Mouse (Mus musculus) liver, embryonic 15.5 days (tissue): ENCODE data around the gene Ier5. TPM values are rescaled to one million over a fixed set of nuclear protein-coding genes. Genes with fewer than 3 reads are reported as not detected.
A peak's percentile ranks its signal among the peaks of the same experiment; 100 is the strongest.

ENCODE experiments used
- ATAC-seq: fragments of 200-750 bp; cut with Nextera tagmentation; 2 replicates; pipeline ENCODE4 v1.8.0; 2017; ENCODE audit warnings: moderate number of reproducible peaks, mild to moderate bottlenecking, moderate library complexity; ENCODE audit not compliant: insufficient read depth
- H3K27ac ChIP-seq: fragments of 300-500 bp; sonication (generic); replicated peaks from 2 replicates; pipeline ENCODE4 v1.5.1; 2015; ENCODE audit warnings: mild to moderate bottlenecking, inconsistent platforms
- H3K27me3 ChIP-seq: fragments of 300-500 bp; sonication (generic); 2 replicates; pipeline ENCODE4 v1.6.1; 2015; ENCODE audit warnings: mild to moderate bottlenecking, inconsistent platforms
- H3K36me3 ChIP-seq: fragments of 300-500 bp; sonication (generic); replicated peaks from 2 replicates; pipeline ENCODE4 v1.6.1; 2015; ENCODE audit warnings: moderate library complexity, mild to moderate bottlenecking, inconsistent platforms
- H3K4me1 ChIP-seq: fragments of 300-500 bp; sonication (generic); replicated peaks from 2 replicates; pipeline ENCODE4 v1.6.1; 2015; ENCODE audit warnings: inconsistent platforms
- H3K4me2 ChIP-seq: fragments of 300-500 bp; sonication (generic); 2 replicates; pipeline ENCODE4 v1.6.1; 2015; ENCODE audit warnings: moderate library complexity, mild to moderate bottlenecking, inconsistent platforms
- H3K4me3 ChIP-seq: fragments of 300-500 bp; sonication (generic); replicated peaks from 2 replicates; pipeline ENCODE4 v1.5.1; 2015; ENCODE audit warnings: mild to moderate bottlenecking, inconsistent platforms
- H3K9ac ChIP-seq: fragments of 300-500 bp; sonication (generic); 2 replicates; pipeline ENCODE4 v1.6.1; 2015; ENCODE audit warnings: moderate library complexity, mild to moderate bottlenecking, inconsistent platforms
- H3K9me3 ChIP-seq: fragments of 300-500 bp; sonication (generic); replicated peaks from 2 replicates; pipeline ENCODE4 v1.6.1; 2016; ENCODE audit warnings: inconsistent platforms
- WGBS: fragments of 180-500 bp; shearing (Covaris S2); methylation state at CpG from one replicate; pipeline ENCODE4 v1.1.7; 2015; ENCODE audit warnings: mixed read lengths; ENCODE audit not compliant: insufficient replicate concordance; 5-methylcytosine and 5-hydroxymethylcytosine counted together
- polyA plus RNA-seq: library from polyadenylated mRNA; unstranded; fragments of >200 nt; fragmentation: Nextera tagmentation; extraction: Ambion mirVana; gene quantifications from 2 replicates; pipeline ENCODE4 v1.2.1, GENCODE M21; 2015

Gene Ier5
- polyA plus RNA-seq, 1 experiment from 2014 or later = 2.5 TPM

DNA sequence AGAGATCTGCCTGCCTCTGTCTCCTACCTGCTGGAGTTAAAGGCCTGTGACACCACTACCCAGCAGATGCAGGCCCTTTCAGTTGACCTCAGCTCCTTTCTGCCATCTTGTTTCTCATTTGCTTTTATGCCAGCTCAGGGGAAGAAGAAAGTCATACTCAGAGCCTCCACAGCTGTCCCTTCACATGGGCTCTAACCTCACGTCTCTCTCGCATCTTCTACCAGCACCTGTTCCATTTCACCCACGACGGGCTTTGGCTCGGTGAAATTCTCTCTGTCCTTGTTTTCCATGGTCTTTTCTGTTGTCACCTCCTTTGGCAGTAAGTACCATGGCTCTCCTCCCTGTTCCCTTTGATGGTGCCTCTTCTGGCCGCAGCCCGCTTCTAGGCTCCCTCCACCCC lies 9.1 kb downstream of the Ier5 start:
- H3K27ac ChIP-seq = no peak overlapping the region
- peaks cover 45% of the 10 kb centered on the region for H3K4me1 ChIP-seq
- peaks cover 20% of the 10 kb centered on the region; the same call in 1 of the 2 replicates for H3K27me3 ChIP-seq
- WGBS = 85% methylated on average over 7 of the region's 7 CpGs
- H3K4me3 ChIP-seq = no peak overlapping the region
- no peak overlapping the region for H3K4me2 ChIP-seq
- no peaks in the 10 kb centered on the region for H3K9me3 ChIP-seq
- no peak overlapping the region for H3K9ac ChIP-seq
- no peak for ATAC-seq
- H3K36me3 ChIP-seq = peaks cover 4% of the 10 kb centered on the region; the same call in 1 of the 2 replicates

- Histone ChIP-seq H3K4me3 (no peak overlapping the region), H3K36me3 (no peaks in the 10 kb centered on the region), H3K9ac (no peak overlapping the region), H3K27me3 (peaks cover 31% of the 10 kb centered on the region), H3K27ac (no peak overlapping the region), H3K9me3 (no peaks in the 10 kb centered on the region), H3K4me1 (peaks cover 52% of the 10 kb centered on the region), H3K4me2 (no peak overlapping the region)
- no peak for ATAC-seq
- 47% methylated on average over 16 of the region's 16 CpGs for WGBS
Observed at GRCm38 (mm10) chr1:155088847-155089603, 10.4 kb downstream of the Ier5 start.

DNA sequence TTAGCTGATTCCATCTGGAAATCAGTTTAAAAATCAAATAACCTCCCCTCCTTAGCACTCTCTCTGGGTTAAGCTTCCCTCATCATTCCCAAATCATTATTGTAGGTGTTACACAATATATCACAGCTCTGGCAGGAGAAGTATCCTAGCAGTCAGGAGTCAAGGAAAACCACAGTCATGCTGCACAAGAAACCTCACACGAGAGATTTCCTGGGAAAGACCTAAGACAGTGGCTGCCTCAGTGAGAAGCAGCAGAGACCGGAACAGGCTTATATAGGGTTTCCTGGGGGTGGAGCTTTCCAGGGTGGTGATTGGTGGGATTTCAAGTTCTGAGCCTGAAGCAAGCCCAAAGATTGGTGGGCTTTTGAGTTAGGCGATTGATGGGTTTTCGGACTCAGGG lies 11.4 kb downstream of the Ier5 start:
- Histone ChIP-seq H3K4me3 (no peak overlapping the region), H3K27me3 (peaks cover 41% of the 10 kb centered on the region), H3K9ac (no peak overlapping the region), H3K4me1 (peaks cover 58% of the 10 kb centered on the region), H3K9me3 (no peaks in the 10 kb centered on the region), H3K36me3 (no peaks in the 10 kb centered on the region), H3K27ac (no peak overlapping the region), H3K4me2 (no peak overlapping the region)
- no peak for ATAC-seq
- 68% methylated on average over 4 of the region's 4 CpGs for WGBS

DNA sequence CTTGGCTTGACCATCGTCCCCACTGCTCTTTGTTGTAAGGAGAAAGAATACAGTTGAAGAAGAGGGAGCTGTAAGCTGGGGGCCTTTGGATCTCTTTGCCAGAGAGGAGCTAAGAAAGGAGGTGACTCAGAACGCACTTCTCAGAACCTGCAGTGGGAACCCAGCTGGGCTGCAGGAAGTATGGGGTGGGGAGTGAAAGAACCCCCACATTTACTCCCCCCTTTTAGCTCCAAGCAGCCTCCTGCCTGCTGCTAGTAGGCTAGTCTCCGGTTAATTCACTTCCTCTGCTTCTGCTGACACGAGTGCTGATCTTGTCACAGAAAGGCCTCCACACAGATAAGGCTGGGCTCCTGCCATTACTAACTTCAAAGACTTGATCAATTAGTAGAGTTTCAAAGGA lies 12.5 kb downstream of the Ier5 start:
- H3K4me2 ChIP-seq = no peak overlapping the region
- WGBS = 8% methylated on average over 4 of the region's 4 CpGs
- no peak for ATAC-seq
- no peak overlapping the region for H3K9ac ChIP-seq
- no peak overlapping the region for H3K4me3 ChIP-seq
- H3K36me3 ChIP-seq = no peaks in the 10 kb centered on the region
- H3K4me1 ChIP-seq = peaks cover 53% of the 10 kb centered on the region
- H3K9me3 ChIP-seq = no peaks in the 10 kb centered on the region
- H3K27ac ChIP-seq = no peak overlapping the region
- H3K27me3 ChIP-seq = peaks cover 53% of the 10 kb centered on the region

- Histone ChIP-seq H3K9me3 (no peaks in the 10 kb centered on the region), H3K27ac (no peak overlapping the region), H3K4me1 (peaks cover 49% of the 10 kb centered on the region), H3K36me3 (no peaks in the 10 kb centered on the region), H3K4me2 (no peak overlapping the region), H3K27me3 (peaks cover 57% of the 10 kb centered on the region), H3K4me3 (no peak overlapping the region), H3K9ac (no peak overlapping the region)
- no peak for ATAC-seq
- WGBS = 29% methylated on average over 7 of the region's 7 CpGs
Observed at GRCm38 (mm10) chr1:155086416-155086815, 13.0 kb downstream of the Ier5 start.

DNA sequence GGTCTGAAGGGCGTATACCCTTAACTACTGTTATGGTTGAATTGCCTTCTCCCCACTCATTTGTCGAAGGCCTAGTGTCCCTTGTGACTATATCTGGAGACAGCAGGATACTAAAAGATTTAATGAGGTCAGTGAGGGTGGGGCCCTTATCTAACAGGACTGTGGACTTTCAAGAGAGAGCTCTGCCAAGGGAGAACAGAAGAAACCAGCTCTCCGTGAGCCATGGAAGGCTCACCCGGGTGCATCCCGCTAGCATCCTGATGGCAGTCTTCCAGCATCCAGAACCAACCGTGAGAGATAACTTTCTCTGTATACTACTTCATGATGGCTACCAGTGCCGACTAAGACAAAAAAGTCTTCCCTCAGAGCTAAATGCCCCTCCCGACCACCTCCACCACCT lies 14.6 kb downstream of the Ier5 start:
- Histone ChIP-seq H3K4me1 (peaks cover 47% of the 10 kb centered on the region), H3K36me3 (no peaks in the 10 kb centered on the region), H3K9me3 (no peaks in the 10 kb centered on the region), H3K9ac (no peak overlapping the region), H3K27ac (no peak overlapping the region), H3K27me3 (peaks cover 69% of the 10 kb centered on the region), H3K4me2 (0 out of 2 replicates have a peak overlapping the region, but pooled peaks have one; percentile 85), H3K4me3 (no peak overlapping the region)
- ATAC-seq = no peak
- 30% methylated on average over 8 of the region's 8 CpGs for WGBS

DNA sequence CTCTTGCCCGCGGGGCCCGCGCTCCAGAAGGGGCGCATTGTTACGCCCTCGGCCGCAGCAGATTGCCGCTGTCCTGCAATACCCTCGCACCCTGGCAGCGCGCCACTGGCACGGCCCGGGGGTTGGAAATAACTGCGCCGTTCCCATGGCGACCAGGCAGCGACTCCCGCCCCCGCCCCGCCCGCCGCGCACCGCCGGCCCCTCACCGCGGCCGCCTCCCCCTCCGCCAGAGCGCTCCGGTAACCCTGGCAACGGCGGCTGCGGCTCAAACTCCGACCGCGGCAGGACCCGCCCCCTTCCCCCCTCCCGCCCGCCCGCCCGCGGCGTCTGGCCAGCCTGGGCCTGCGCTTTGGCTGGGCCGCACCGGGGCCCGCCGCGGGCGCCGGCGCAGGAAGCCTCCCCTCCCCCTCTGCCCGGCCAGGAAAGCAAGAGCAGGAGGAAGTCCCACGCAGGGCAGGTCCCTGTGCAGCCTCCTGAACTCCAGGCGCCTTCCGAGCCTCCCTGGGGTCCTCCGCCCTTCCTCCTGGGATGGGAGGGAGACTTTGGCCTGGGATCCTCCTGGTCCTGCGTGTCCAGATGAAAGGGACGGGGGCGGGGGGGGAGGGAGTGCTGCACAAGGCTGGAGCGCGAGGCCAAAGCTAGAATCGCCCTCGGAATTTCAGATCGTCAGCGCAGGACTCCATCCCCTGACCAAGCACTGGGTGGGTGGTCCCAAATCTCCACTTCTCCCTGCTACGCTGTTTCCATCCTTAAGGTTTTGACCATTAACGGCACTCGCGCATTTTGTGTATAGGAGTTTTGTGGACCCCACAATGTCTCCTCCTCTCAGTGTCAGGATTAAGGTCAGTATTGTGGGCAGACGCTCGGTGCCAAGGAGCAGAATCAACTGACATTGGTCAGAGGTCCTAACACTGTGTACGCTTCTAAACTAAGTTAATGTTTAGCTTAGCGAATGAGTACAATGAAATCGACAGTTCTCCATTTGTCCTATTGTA lies 15.9 kb downstream of the Ier5 start:
- Histone ChIP-seq H3K4me2 (peak overlapping the region; percentile 85), H3K27me3 (peaks cover 69% of the 10 kb centered on the region), H3K4me1 (peaks cover 47% of the 10 kb centered on the region), H3K27ac (peak overlapping the region; percentile 79), H3K4me3 (peak overlapping the region; percentile 60), H3K9ac (peak overlapping the region; percentile 54; the same call in 1 of the 2 replicates), H3K36me3 (no peaks in the 10 kb centered on the region), H3K9me3 (no peaks in the 10 kb centered on the region)
- 4% methylated on average over 45 of the region's 77 CpGs for WGBS
- ATAC-seq = peak; percentile 83

DNA sequence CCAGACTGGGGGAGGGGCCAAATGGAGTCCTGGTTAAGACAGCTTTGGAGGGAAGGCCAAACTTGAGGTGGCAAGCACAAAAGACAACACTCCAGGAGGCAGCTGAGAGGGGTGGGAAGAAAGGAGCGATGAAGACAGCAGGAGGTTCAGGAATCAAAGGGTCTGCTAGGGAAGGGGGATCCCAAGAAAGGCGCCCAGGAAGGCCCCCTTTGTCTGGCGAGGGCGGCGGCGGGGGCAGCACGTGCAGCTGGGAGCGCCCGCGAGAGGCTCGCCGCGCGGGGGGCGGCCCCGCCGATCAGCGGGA lies 16.5 kb downstream of the Ier5 start:
- Histone ChIP-seq H3K4me2 (peak overlapping the region; percentile 85), H3K27me3 (peaks cover 65% of the 10 kb centered on the region), H3K4me3 (peak overlapping the region; percentile 60), H3K36me3 (no peaks in the 10 kb centered on the region), H3K9ac (peak overlapping the region; percentile 54; the same call in 1 of the 2 replicates), H3K9me3 (no peaks in the 10 kb centered on the region), H3K27ac (peak overlapping the region; percentile 62), H3K4me1 (peaks cover 47% of the 10 kb centered on the region)
- ATAC-seq = no peak
- WGBS = under 1% methylated on average over 17 of the region's 18 CpGs

DNA sequence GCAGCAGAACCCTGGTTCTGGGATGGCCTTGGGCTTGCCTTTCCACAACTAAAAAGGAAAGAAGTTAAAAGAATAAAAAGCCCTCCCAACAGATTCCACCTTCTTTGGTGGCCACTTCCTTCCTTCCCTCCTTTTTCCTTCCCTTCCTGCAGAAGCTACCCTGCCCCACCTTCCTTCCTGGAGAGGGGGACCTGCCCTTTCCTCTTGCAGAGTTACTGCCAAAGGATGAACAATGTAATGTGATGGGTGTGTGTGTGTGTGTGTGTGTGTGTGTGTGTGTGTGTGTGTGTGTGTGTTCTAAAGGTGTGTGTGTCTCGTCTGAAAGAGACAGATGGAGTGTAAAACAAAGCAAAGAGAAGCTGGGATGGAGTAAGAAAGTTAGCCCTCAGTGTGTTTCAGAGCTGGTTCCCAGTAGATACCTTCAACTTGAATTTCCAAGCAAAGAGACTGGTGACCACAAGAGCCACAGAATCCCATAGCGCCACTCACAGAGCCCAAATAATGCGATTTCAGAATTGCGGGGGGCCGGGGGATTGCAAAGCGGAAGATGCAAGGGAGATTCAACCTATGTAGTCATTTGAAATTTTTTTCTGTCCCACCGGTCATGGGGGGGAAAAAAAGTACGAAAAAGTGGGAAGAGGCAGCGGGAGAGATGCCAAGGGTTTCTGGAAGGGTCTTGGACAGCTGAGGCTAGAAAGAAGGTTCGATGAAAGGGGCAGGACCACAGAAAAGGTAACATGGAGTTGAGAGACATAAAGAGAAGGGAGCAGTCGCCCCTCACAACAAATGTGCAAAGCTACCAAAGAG lies 17.1 kb downstream of the Ier5 start:
- H3K4me1 ChIP-seq = peaks cover 47% of the 10 kb centered on the region
- H3K9me3 ChIP-seq = no peaks in the 10 kb centered on the region
- ATAC-seq = no peak
- 14% methylated on average over 11 of the region's 11 CpGs for WGBS
- H3K4me2 ChIP-seq = peak overlapping the region; percentile 85
- H3K27me3 ChIP-seq = peaks cover 62% of the 10 kb centered on the region
- peak overlapping the region; percentile 54; the same call in 1 of the 2 replicates for H3K9ac ChIP-seq
- H3K27ac ChIP-seq = peak overlapping the region; percentile 62
- peak overlapping the region; percentile 60; the same call in 1 of the 2 replicates for H3K4me3 ChIP-seq
- no peaks in the 10 kb centered on the region for H3K36me3 ChIP-seq

- ATAC-seq = no peak
- H3K27me3 ChIP-seq = peaks cover 24% of the 10 kb centered on the region
- WGBS = 50% methylated on average over 3 of the region's 3 CpGs
Observed at GRCm38 (mm10) chr1:155077675-155078074, 21.8 kb downstream of the Ier5 start.

More at GRCm38 (mm10) chr1:155077675-155078074, 21.8 kb downstream of the Ier5 start:
- no peaks in the 10 kb centered on the region for H3K36me3 ChIP-seq
- H3K9ac ChIP-seq = no peak overlapping the region
- no peak overlapping the region for H3K4me2 ChIP-seq
- H3K4me3 ChIP-seq = no peak overlapping the region
- no peak overlapping the region for H3K27ac ChIP-seq
- H3K9me3 ChIP-seq = no peaks in the 10 kb centered on the region
- H3K4me1 ChIP-seq = peaks cover 25% of the 10 kb centered on the region
